Mouse (Mus musculus) kidney, adult 2 months (tissue): Measurements from ENCODE around the gene Cct8. TPM values are rescaled to one million over a fixed set of nuclear protein-coding genes. Genes with fewer than 3 reads are reported as not detected.
A peak's percentile ranks its signal among the peaks of the same experiment; 100 is the strongest.

ENCODE experiments used
- DNase-seq: peaks from one replicate; pipeline ENCODE4 v3.0.0; 2021
- H3K27ac ChIP-seq: fragments of 200-500 bp; 2 replicates; pipeline ENCODE4 v1.5.1; 2012; ENCODE audit warnings: low read depth, low read length, control low read depth, inconsistent platforms; ENCODE audit not compliant: insufficient read depth
- H3K27me3 ChIP-seq: fragments of 200-500 bp; replicated peaks from 2 replicates; pipeline ENCODE4 v1.6.1; 2012; ENCODE audit warnings: mild to moderate bottlenecking, moderate library complexity, low read length, inconsistent platforms; ENCODE audit not compliant: control insufficient read depth, insufficient read depth
- H3K36me3 ChIP-seq: fragments of 200-500 bp; 2 replicates; pipeline ENCODE4 v1.6.1; 2012; ENCODE audit warnings: mild to moderate bottlenecking, moderate library complexity, low read length, inconsistent platforms; ENCODE audit not compliant: control insufficient read depth, insufficient read depth
- H3K4me1 ChIP-seq: fragments of 200-500 bp; 2 replicates; pipeline ENCODE4 v1.6.1; 2011; ENCODE audit warnings: low read length; ENCODE audit not compliant: control insufficient read depth, insufficient read depth
- H3K4me3 ChIP-seq: fragments of 200-500 bp; 2 replicates; pipeline ENCODE4 v1.5.1; 2011; ENCODE audit warnings: mild to moderate bottlenecking, low read depth, low read length, control low read depth; ENCODE audit not compliant: insufficient read depth
- CTCF ChIP-seq: fragments of 200-500 bp; conservative IDR thresholded peaks from 2 replicates; pipeline ENCODE4 v1.5.1; 2011; ENCODE audit warnings: low read depth, mild to moderate bottlenecking, control low read depth, low read length, moderate library complexity, mixed read lengths; ENCODE audit not compliant: insufficient read depth, insufficient read length
- POLR2A ChIP-seq: fragments of 200-500 bp; IDR thresholded peaks from one replicate; pipeline ENCODE4 v1.6.1; 2011; ENCODE audit warnings: low read depth, low read length, control low read depth
- WGBS: fragments of 180-500 bp; shearing (Covaris S2); methylation state at CpG from one replicate; pipeline ENCODE4 v1.1.7; 2018; 5-methylcytosine and 5-hydroxymethylcytosine counted together
- polyA plus RNA-seq: library from polyadenylated mRNA; depleted of rRNA; stranded (reverse); fragments of >200 nt; gene quantifications from 2 replicates; pipeline ENCODE4 v1.2.3, GENCODE M21; 2012

Gene Cct8
- polyA plus RNA-seq, 1 experiment = 40.3 TPM

GRCm38 (mm10) chr16:87484367-87484766 is 11.3 kb downstream of the Cct8 start:
- no peaks in the 10 kb centered on the region for H3K4me1 ChIP-seq
- DNase-seq = no peak
- no peak overlapping the region for H3K4me3 ChIP-seq
- 87% methylated on average over 5 of the region's 5 CpGs for WGBS
- no peak for TF ChIP-seq POLR2A
- TF ChIP-seq CTCF = no peak
- H3K36me3 ChIP-seq = peaks cover 29% of the 10 kb centered on the region
- H3K27ac ChIP-seq = no peak overlapping the region
- H3K27me3 ChIP-seq = no peaks in the 10 kb centered on the region

GRCm38 (mm10) chr16:87470579-87470978 is 25.1 kb downstream of the Cct8 start:
- peaks cover 20% of the 10 kb centered on the region for H3K36me3 ChIP-seq
- no peaks in the 10 kb centered on the region for H3K27me3 ChIP-seq
- WGBS = 71% methylated on average over 4 of the region's 4 CpGs
- H3K27ac ChIP-seq = no peak overlapping the region
- no peak for TF ChIP-seq POLR2A
- TF ChIP-seq CTCF = no peak
- H3K4me3 ChIP-seq = no peak overlapping the region
- H3K4me1 ChIP-seq = no peaks in the 10 kb centered on the region
- DNase-seq = peak; percentile 7

- Histone ChIP-seq H3K4me3 (no peak overlapping the region), H3K4me1 (peaks cover 3% of the 10 kb centered on the region; the same call in 1 of the 2 replicates), H3K27me3 (no peaks in the 10 kb centered on the region), H3K27ac (no peak overlapping the region), H3K36me3 (no peaks in the 10 kb centered on the region)
- TF ChIP-seq CTCF = no peak
- TF ChIP-seq POLR2A = no peak
- no peak for DNase-seq
- 99% methylated on average over 3 of the region's 3 CpGs for WGBS
Observed at GRCm38 (mm10) chr16:87458752-87459151, 36.9 kb downstream of the Cct8 start.

- Histone ChIP-seq H3K27me3 (no peaks in the 10 kb centered on the region), H3K4me1 (peaks cover 3% of the 10 kb centered on the region; the same call in 1 of the 2 replicates), H3K4me3 (peak overlapping the region; percentile 71), H3K27ac (peak overlapping the region; percentile 2), H3K36me3 (no peaks in the 10 kb centered on the region)
- WGBS = under 1% methylated on average over 38 of the region's 38 CpGs
- DNase-seq = no peak
- no peak for TF ChIP-seq CTCF
- no peak for TF ChIP-seq POLR2A
Observed at GRCm38 (mm10) chr16:87455180-87455611, 40.5 kb downstream of the Cct8 start.

GRCm38 (mm10) chr16:87454419-87455179 is 41.1 kb downstream of the Cct8 start, which contains the start of gene Usp16:
Gene Usp16, plus strand, starts transcription at chr16:87454703.
- Histone ChIP-seq H3K27ac (peak within 1 kb of the TSS; percentile 65), H3K36me3 (no peaks in the 10 kb centered on the region), H3K4me3 (peak within 1 kb of the TSS; percentile 71), H3K4me1 (peaks cover 3% of the 10 kb centered on the region; the same call in 1 of the 2 replicates), H3K27me3 (no peaks in the 10 kb centered on the region)
- peak; percentile 95 for DNase-seq
- 4% methylated on average over 45 of the region's 45 CpGs for WGBS
- peak; percentile 52 for TF ChIP-seq POLR2A
- no peak for TF ChIP-seq CTCF

- DNase-seq = no peak
- no peaks in the 10 kb centered on the region for H3K27me3 ChIP-seq
- 97% methylated on average over 2 of the region's 2 CpGs for WGBS
- no peaks in the 10 kb centered on the region for H3K36me3 ChIP-seq
- H3K4me3 ChIP-seq = no peak overlapping the region
- no peak overlapping the region for H3K27ac ChIP-seq
- peaks cover 3% of the 10 kb centered on the region; the same call in 1 of the 2 replicates for H3K4me1 ChIP-seq
- TF ChIP-seq CTCF = no peak
- no peak for TF ChIP-seq POLR2A
Observed at GRCm38 (mm10) chr16:87453226-87453625, 42.4 kb downstream of the Cct8 start.

GRCm38 (mm10) chr16:87445528-87445927 is 50.1 kb downstream of the Cct8 start:
- H3K36me3 ChIP-seq = no peaks in the 10 kb centered on the region
- H3K4me1 ChIP-seq = peaks cover 8% of the 10 kb centered on the region; the same call in 1 of the 2 replicates
- no peaks in the 10 kb centered on the region for H3K27me3 ChIP-seq
- no peak overlapping the region for H3K4me3 ChIP-seq
- no peak for DNase-seq
- H3K27ac ChIP-seq = no peak overlapping the region
- no peak for TF ChIP-seq POLR2A
- 75% methylated on average over 3 of the region's 3 CpGs for WGBS
